Mouse (Mus musculus) embryonic facial prominence, embryonic 11.5 days (tissue): ENCODE results near the gene Gpr62. TPM values are rescaled to one million over a fixed set of nuclear protein-coding genes. Genes with fewer than 3 reads are reported as not detected.

Experiments used
- ATAC-seq: fragments of 200-750 bp; cut with Nextera tagmentation; replicated peaks from 2 replicates; pipeline ENCODE4 v1.8.0; 2017; ENCODE audit warnings: low read depth; ENCODE audit not compliant: insufficient number of reproducible peaks, low FRiP score, low TSS enrichment
- DNase-seq: peaks from one replicate; pipeline ENCODE4 v3.0.0-alpha.2; 2015; ENCODE audit warnings: low spot score
- H3K27ac ChIP-seq: fragments of 300-500 bp; sonication (generic); replicated peaks from 2 replicates; pipeline ENCODE4 v1.5.1; 2014; ENCODE audit warnings: mild to moderate bottlenecking, low read depth, low read length, control low read depth
- H3K27me3 ChIP-seq: fragments of 300-500 bp; sonication (generic); 2 replicates; pipeline ENCODE4 v1.6.1; 2014; ENCODE audit warnings: mild to moderate bottlenecking, low read length, moderate library complexity, mixed read lengths; ENCODE audit not compliant: control insufficient read depth, insufficient read depth
- H3K36me3 ChIP-seq: fragments of 300-500 bp; sonication (generic); replicated peaks from 2 replicates; pipeline ENCODE4 v1.6.1; 2014; ENCODE audit warnings: low read depth, mild to moderate bottlenecking, low read length, moderate library complexity, mixed read lengths; ENCODE audit not compliant: control insufficient read depth, insufficient read depth
- H3K4me1 ChIP-seq: fragments of 300-500 bp; sonication (generic); 2 replicates; pipeline ENCODE4 v1.6.1; 2014; ENCODE audit warnings: low read length, mixed read lengths; ENCODE audit not compliant: control insufficient read depth, insufficient read depth
- H3K4me2 ChIP-seq: fragments of 300-500 bp; sonication (generic); 2 replicates; pipeline ENCODE4 v1.6.1; 2014; ENCODE audit warnings: low read depth, mild to moderate bottlenecking, control low read depth, low read length, moderate library complexity
- H3K4me3 ChIP-seq: fragments of 300-500 bp; sonication (generic); 2 replicates; pipeline ENCODE4 v1.5.1; 2014; ENCODE audit warnings: low read depth, low read length, control low read depth
- H3K9ac ChIP-seq: fragments of 300-500 bp; sonication (generic); replicated peaks from 2 replicates; pipeline ENCODE4 v1.6.1; 2014; ENCODE audit warnings: mild to moderate bottlenecking, control low read depth, low read length
- H3K9me3 ChIP-seq: fragments of 300-500 bp; sonication (generic); replicated peaks from 2 replicates; pipeline ENCODE4 v1.6.1; 2016; ENCODE audit warnings: mild to moderate bottlenecking, low read length, inconsistent platforms, mixed read lengths; ENCODE audit not compliant: control insufficient read depth
- WGBS: fragments of 180-500 bp; shearing (Covaris S2); extraction: QIAGEN DNeasy Blood & Tissue Kit; methylation state at CpG from one replicate; pipeline ENCODE4 v1.1.7; 2014; 5-methylcytosine and 5-hydroxymethylcytosine counted together
- polyA plus RNA-seq: library from polyadenylated mRNA; unstranded; fragments of >200 nt; fragmentation: Nextera tagmentation; extraction: Ambion mirVana; gene quantifications from 2 replicates; pipeline ENCODE4 v1.2.1, GENCODE M21; 2014

The Gpr62 gene
- polyA plus RNA-seq, 1 experiment from 2014 or later = 0.31 TPM

DNA sequence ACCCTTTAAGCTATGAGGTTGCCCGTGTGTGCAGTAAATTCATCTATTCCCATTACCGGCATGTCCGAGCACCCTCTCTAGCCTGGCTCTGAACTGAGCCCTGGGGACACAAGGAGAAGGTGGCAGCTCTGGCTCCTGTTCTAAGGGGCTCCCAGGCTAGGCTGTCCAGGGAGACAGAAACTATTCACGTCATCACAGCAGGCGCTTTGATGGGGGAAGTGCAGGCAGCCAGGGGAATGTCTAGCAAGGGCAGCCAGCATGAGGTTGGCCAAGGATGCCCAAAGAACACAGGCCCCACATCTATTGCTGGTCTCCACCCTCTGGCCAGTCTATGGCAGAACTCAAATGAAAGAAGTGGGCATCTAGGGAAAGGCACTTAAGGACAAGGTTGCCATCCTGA is 7.8 kb downstream of the Gpr62 start:
- H3K27me3 ChIP-seq = no peaks in the 10 kb centered on the region
- no peak overlapping the region for H3K27ac ChIP-seq
- H3K4me3 ChIP-seq = no peak overlapping the region; the same call in 1 of the 2 replicates
- H3K9ac ChIP-seq = no peak overlapping the region; the same call in 1 of the 2 replicates
- peaks cover 26% of the 10 kb centered on the region for H3K4me1 ChIP-seq
- peaks cover 5% of the 10 kb centered on the region for H3K36me3 ChIP-seq
- WGBS = 76% methylated on average over 5 of the region's 5 CpGs
- DNase-seq = no peak
- no peak for ATAC-seq
- H3K9me3 ChIP-seq = no peaks in the 10 kb centered on the region
- H3K4me2 ChIP-seq = peak overlapping the region; percentile 19; the same call in 1 of the 2 replicates

DNA sequence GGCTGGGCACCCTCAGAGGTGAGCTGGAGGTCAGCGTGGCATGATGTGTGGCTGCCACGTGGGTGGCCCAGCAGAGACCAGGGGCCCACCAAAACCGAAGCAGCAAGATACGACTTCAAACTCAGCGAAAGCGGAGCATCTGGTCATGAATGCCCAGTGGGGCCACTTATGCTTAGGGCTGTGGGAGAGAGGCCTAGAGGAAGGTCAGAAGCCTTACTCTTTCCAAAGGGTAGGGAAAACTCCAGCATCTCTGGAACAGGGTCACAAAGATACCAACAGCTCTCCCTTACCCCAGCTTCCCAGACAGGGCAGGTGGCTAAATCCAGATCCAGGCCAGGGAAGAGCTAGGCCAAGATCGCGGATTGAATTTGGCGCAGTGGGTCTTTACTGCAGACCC is 8.6 kb downstream of the Gpr62 start:
- WGBS = 43% methylated on average over 9 of the region's 9 CpGs
- H3K36me3 ChIP-seq = peaks cover 3% of the 10 kb centered on the region; the same call in 1 of the 2 replicates
- H3K4me3 ChIP-seq = peak overlapping the region; percentile 84
- no peaks in the 10 kb centered on the region for H3K27me3 ChIP-seq
- H3K4me1 ChIP-seq = peaks cover 26% of the 10 kb centered on the region
- DNase-seq (peak; percentile 45), ATAC-seq (no peak)
- H3K4me2 ChIP-seq = peak overlapping the region; percentile 96
- peak overlapping the region; percentile 93 for H3K27ac ChIP-seq
- no peaks in the 10 kb centered on the region for H3K9me3 ChIP-seq
- H3K9ac ChIP-seq = peak overlapping the region; percentile 83

GRCm38 (mm10) chr9:106456325-106457162 is 9.2 kb downstream of the Gpr62 start:
- 0 out of 2 replicates have a peak, but pooled peaks have one; percentile 1 for ATAC-seq
- H3K4me1 ChIP-seq = peaks cover 26% of the 10 kb centered on the region
- H3K4me3 ChIP-seq = peak overlapping the region; percentile 84
- WGBS = 28% methylated on average over 13 of the region's 15 CpGs
- no peaks in the 10 kb centered on the region for H3K27me3 ChIP-seq
- DNase-seq = peak; percentile 73
- H3K9me3 ChIP-seq = no peaks in the 10 kb centered on the region
- peak overlapping the region; percentile 83 for H3K9ac ChIP-seq
- peaks cover 3% of the 10 kb centered on the region; the same call in 1 of the 2 replicates for H3K36me3 ChIP-seq
- H3K27ac ChIP-seq = peak overlapping the region; percentile 93
- H3K4me2 ChIP-seq = peak overlapping the region; percentile 96

DNA sequence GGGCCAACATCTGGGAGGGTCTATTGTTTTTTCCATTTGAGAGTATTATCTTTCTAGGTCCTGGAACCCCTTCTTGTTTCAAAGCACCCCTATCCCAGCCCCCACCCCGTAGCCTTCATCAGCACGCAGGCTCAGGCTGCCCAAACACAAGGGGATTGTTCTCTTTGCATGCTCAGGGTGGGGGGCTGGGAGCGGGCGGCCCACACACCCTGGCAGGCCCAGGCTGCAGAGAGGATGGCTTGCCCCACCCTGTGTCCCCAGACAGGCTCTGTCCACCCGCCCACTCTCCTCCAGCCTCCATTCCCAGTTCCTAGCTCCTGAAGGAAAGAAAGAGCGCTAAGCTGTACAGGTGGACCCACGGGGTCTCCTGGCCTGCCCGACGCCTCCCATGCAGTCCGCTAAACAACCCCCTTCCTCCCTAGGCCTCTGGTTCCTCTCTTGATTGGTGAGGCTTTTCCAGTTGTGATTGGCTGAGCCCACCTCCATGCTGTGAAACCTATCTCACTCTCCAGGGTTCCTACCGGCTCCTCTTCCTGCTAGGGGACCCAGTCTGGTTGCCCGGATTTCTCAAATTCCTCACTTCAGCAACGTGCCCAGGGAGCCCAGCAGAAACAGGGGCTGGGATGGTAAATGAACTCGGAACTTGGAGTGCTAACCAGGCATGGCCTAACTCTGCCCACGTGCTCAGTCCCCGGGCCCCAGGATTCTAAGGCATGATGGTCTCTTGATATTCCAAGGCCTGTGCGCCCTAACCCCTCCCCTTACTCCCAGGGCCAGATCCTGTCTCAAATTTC is 10.7 kb downstream of the Gpr62 start:
- DNase-seq (peak; percentile 77), ATAC-seq (no peak; the same call in 1 of the 2 replicates)
- Histone ChIP-seq H3K27ac (peak overlapping the region; percentile 93), H3K4me3 (peak overlapping the region; percentile 84), H3K9me3 (no peaks in the 10 kb centered on the region), H3K36me3 (no peaks in the 10 kb centered on the region), H3K4me2 (peak overlapping the region; percentile 96), H3K9ac (peak overlapping the region; percentile 83), H3K27me3 (no peaks in the 10 kb centered on the region), H3K4me1 (peaks cover 30% of the 10 kb centered on the region)
- WGBS = under 1% methylated on average over 17 of the region's 17 CpGs

- peaks cover 30% of the 10 kb centered on the region for H3K4me1 ChIP-seq
- H3K9me3 ChIP-seq = no peaks in the 10 kb centered on the region
- peak overlapping the region; percentile 84 for H3K4me3 ChIP-seq
- ATAC-seq = 0 out of 2 replicates have a peak, but pooled peaks have one; percentile 0
- H3K36me3 ChIP-seq = no peaks in the 10 kb centered on the region
- peak overlapping the region; percentile 93 for H3K27ac ChIP-seq
- H3K27me3 ChIP-seq = no peaks in the 10 kb centered on the region
- H3K4me2 ChIP-seq = peak overlapping the region; percentile 96
- WGBS = under 1% methylated on average over 13 of the region's 20 CpGs
- DNase-seq = peak; percentile 56
- H3K9ac ChIP-seq = peak overlapping the region; percentile 83
Observed at GRCm38 (mm10) chr9:106454071-106454761, 11.5 kb downstream of the Gpr62 start.

DNA sequence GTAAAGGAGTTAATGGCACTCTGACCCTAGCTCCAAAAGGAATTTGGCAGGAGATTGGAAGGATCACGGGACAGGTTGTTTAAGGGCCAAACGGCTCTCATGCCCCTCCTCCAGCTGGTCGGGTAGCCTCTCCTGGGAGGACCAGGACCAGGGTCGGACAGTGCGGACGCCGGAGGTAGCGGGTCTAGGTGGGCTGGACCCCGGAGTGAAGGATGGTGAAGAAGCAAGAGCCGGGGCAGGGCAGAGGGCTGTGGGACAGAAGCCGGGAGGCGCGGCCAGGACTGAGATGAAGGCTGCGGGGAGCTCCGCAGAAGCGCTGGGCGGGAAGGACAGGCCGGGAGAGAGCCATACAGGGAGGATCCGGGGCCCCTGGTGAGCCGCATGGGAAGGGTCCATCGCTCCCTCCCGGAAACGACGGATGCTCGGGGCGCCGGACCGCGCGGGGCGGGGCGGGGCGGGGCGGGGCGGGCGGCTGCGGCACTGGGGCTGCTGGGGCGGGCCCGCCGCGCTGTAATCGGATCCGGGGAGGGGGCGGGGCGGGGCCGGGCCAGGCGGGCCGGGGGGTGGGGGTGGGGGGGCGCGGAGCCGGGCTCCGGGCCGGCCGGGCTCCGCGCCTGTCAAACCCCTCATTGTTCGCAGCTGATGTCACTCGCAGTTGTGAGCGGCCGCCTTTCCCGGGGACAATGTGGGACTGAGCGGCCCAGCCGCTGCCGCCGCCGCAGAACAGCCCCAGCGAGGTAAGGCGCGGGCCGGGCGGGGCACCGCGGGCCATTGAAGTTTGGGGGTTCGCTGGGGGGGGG is 12.3 kb downstream of the Gpr62 start, which contains the start of gene Pcbp4:
Gene Pcbp4, plus strand, starts transcription at position 21 of the 800 bp plus-strand sequence.
- no peaks in the 10 kb centered on the region for H3K9me3 ChIP-seq
- H3K27ac ChIP-seq = peak within 1 kb of the TSS; percentile 93
- H3K4me1 ChIP-seq = peaks cover 29% of the 10 kb centered on the region
- DNase-seq = peak; percentile 83
- peak; percentile 57 for ATAC-seq
- peak within 1 kb of the TSS; percentile 84 for H3K4me3 ChIP-seq
- no peaks in the 10 kb centered on the region for H3K36me3 ChIP-seq
- peak within 1 kb of the TSS; percentile 96 for H3K4me2 ChIP-seq
- under 1% methylated on average over 35 of the region's 74 CpGs for WGBS
- H3K9ac ChIP-seq = peak within 1 kb of the TSS; percentile 83
- no peaks in the 10 kb centered on the region for H3K27me3 ChIP-seq

- WGBS = 0% methylated on average over 7 of the region's 7 CpGs
- H3K36me3 ChIP-seq = no peaks in the 10 kb centered on the region
- H3K9ac ChIP-seq = peak overlapping the region; percentile 83
- ATAC-seq (0 out of 2 replicates have a peak, but pooled peaks have one; percentile 1), DNase-seq (peak; percentile 68)
- H3K27me3 ChIP-seq = no peaks in the 10 kb centered on the region
- H3K4me1 ChIP-seq = peaks cover 32% of the 10 kb centered on the region
- H3K27ac ChIP-seq = peak overlapping the region; percentile 93
- H3K4me3 ChIP-seq = peak overlapping the region; percentile 84
- H3K9me3 ChIP-seq = no peaks in the 10 kb centered on the region
- H3K4me2 ChIP-seq = peak overlapping the region; percentile 96
Observed at GRCm38 (mm10) chr9:106452821-106453220, 12.9 kb downstream of the Gpr62 start.
